Mouse (Mus musculus): ENCODE data around the gene Mpp1.

GRCm38 (mm10) chrX:75085654-75086053, 45.2 kb downstream of the Mpp1 start:
- TF ChIP-seq CTCF (IDR thresholded peaks at IDR 0.05; ENCODE audit: insufficient read depth, low read length): no peak
- no peak for TF ChIP-seq POLR2A (IDR thresholded peaks at IDR 0.05; ENCODE audit: borderline replicate concordance, extremely low read depth, low read depth, low read length)

Measured in lung, adult 2 months (tissue).